Mouse (Mus musculus): ENCODE measurements around the gene Rnf10.

DNA sequence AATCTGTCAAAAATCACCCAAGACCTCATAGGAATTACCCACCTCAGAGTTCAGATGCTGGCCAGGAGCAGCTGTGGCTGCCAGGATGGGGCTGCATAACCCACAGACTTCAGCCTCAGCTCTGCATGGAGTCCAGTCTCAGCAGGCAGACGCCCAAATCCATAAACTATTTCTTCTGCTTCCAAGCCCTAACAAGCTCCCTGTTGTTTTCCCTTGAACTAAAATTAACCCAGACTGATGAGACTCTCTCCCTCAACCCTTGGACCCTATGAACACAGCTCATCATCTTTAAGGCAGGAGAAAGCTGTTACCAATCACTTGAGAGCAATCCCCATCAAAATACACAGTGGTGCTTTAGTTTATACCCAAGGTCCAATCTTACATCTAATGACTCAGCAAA, 17.2 kb downstream of the Rnf10 start:
- TF ChIP-seq CTCF (IDR thresholded peaks at IDR 0.05; ENCODE audit: low read depth), result no peak
- TF ChIP-seq EP300 (IDR thresholded peaks at IDR 0.05; ENCODE audit: low read depth), result no peak

Measured in liver, embryonic 14.5 days (tissue).